Mouse (Mus musculus): ENCODE results near the gene Frmpd3.
A peak's percentile ranks its signal among the peaks of the same experiment; 100 is the strongest.

Frmpd3 gene

DNA sequence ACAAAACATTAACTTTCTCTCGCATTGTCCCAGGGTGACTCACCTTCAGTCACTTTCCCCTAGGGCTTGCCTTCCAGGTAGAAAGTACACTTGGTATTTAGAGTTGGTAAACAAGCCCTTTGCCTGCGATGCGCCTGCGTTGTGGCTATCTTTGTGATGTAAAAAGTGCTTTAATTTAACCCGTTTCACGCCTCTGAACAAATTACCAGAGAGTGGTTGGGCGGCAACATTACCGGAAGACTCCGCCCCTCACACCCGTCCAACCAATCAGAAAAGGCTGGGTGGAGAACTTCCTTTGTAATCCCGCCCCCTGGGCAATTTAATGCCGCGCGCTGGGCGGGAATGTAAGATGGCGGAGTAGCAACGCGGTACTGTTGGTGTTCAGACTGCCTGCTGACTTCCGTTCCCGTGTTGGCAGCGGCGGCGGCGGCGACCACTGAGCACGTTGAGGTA lies 114.2 kb downstream of the Frmpd3 start, which contains the start of gene Prps1:
Gene Prps1, plus strand, starts transcription at position 335 of the 453 bp plus-strand sequence.
- DNase-seq (ENCODE audit: low spot score in 2 of 2) = peak; percentile 70 to 75

DNA sequence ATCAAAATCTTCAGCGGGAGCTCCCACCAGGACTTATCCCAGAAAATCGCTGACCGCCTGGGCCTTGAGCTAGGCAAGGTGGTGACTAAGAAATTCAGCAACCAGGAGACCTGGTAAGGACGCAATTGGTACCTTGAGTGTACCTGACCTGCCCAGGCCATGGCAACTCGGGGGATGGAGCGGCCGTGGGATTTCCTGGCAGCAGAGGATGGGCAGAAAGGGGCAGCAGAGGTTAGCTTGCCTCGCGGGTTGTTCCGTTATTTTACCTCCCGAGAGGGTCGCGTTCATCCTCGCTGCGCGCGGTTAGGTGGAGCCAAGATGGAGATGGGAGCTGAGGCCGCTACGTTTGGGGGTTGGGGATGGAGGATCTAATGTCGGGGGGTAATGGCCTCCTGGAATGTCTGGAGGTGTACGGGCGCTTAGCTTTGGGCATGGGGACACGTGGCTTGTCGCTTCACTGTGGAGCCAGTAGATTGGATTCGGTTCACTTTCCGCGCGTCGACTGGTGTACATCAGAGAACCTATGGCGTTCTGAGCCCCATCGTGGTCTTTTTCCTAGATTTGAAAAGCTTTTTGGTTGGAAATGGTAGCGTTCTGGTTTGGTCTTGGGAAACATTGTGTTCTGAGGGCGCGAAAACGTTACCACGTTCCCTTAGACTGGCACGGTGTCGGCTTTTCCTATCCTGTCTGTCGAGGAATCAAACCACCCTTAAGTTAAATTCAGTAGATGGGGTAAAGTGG lies 114.9 kb downstream of the Frmpd3 start:
- peak in 1 of 2 experiments; percentile 11 for DNase-seq (ENCODE audit: low spot score in 2 of 2)

DNA sequence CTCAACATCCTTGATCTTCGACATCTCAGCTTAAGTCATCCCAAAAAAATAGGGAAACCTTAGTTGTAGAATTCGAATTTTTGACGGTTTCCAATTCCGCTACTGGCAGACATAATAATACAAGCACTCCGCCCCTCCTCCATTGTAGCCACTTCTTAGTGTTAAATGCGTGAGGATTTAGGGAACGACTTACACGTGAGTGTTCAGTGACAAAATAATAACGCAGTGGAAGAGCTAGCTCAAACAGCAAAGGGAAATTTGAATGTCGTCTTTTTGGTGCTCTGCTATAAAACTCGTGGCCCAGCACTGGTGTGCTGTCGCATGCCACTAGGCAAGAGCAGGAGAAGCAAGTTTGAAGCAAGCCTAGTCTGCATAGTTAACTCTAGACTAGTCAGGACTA lies 115.4 kb downstream of the Frmpd3 start:
- no peak for DNase-seq (ENCODE audit: low spot score in 2 of 2)

DNA sequence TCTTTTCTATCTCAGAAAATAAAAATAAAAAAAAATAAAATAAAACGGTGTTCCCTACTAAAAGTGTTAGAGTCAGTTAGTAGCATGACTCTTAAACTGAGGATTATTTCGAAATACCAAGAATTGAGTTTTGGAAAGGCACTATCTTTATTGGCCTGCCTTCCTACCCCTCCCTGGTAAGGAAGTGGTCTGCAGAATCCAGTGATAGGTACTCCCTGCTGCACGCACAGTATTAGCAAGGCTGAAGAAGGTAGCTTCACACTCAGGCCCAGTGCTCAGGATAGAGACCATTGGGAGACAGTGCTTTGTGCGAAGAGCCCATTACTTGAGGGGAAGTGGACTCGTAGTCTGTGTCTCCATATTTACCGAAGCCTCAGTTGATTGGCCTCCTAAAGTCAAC lies 136.2 kb downstream of the Frmpd3 start:
- no peak for DNase-seq (ENCODE audit: low spot score in 2 of 2)

GRCm38 (mm10) chrX:140479171-140479570 lies 137.1 kb downstream of the Frmpd3 start:
- DNase-seq (ENCODE audit: low spot score in 2 of 2) = peak in 1 of 2 experiments; percentile 6

All from right cerebral cortex, postnatal 36 days (tissue).